21 mouse cellular contexts compared by ENCODE assay signal in the genomic region with DNA sequence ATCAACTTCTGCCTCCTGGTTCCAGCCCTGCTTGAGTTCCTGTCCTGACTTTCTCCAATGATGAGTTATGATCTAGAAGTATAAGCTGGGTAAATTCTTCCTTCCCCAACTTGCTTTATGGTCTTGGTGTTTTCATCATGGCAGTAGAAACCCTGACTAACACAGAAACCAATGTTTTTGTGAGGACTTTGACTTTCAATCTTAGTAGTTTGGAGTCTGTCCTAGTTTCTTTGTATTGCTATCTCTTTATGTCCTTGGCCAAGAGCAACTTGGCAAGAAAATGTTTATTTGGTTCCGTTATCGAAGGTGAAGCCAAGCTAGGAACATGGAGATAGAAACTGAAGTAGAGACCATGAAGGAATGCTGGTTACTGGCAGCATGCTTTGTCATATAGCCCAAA.
"Had no signal": no experiment of that assay in that cellular context is flagged by ENCODE, and none has a peak within 500 bp of the region (broad histone marks: within the 10 kb centered on the region; RNA-seq: fewer than 3 reads in every experiment).

No protein-coding gene starts in this region.

- H3K27ac ChIP-seq: heart, embryonic 10.5 days; hindbrain, embryonic 13.5 days; hindbrain, embryonic 15.5 days; hindbrain, postnatal 0 days; kidney, embryonic 15.5 days; kidney, postnatal 0 days; limb, embryonic 13.5 days; limb, embryonic 15.5 days; liver, embryonic 14.5 days had no signal

- H3K4me3 ChIP-seq: heart, embryonic 10.5 days; heart, embryonic 12.5 days; hindbrain, embryonic 13.5 days; hindbrain, embryonic 15.5 days; kidney, embryonic 15.5 days; limb, embryonic 13.5 days; limb, embryonic 15.5 days had no signal

- H3K27me3 ChIP-seq: heart, embryonic 12.5 days; hindbrain, embryonic 13.5 days; hindbrain, embryonic 15.5 days; kidney, embryonic 15.5 days; limb, embryonic 13.5 days; limb, embryonic 15.5 days had no signal

- H3K4me1 ChIP-seq: heart, embryonic 10.5 days; heart, embryonic 12.5 days; hindbrain, embryonic 13.5 days; hindbrain, embryonic 15.5 days; kidney, embryonic 15.5 days; limb, embryonic 13.5 days; limb, embryonic 15.5 days had no signal

- DNase-seq: gastrocnemius, postnatal 14 days; gastrocnemius, postnatal 36 days; heart, postnatal 36 days; kidney, adult 11 months; kidney, adult 2 months; kidney, adult 9 months; kidney, postnatal 14 days; kidney, postnatal 36 days; layer of hippocampus, adult 9-11 months; layer of hippocampus, postnatal 36 days; left cerebral cortex, postnatal 4 days had no signal
